Mouse (Mus musculus): ENCODE measurements around the gene Gemin5. TPM values are rescaled to one million over a fixed set of nuclear protein-coding genes. Genes with fewer than 3 reads are reported as not detected.

Gene Gemin5
- total RNA-seq, 2 experiments from 2014 or later: 21.3 to 22.0 TPM

DNA sequence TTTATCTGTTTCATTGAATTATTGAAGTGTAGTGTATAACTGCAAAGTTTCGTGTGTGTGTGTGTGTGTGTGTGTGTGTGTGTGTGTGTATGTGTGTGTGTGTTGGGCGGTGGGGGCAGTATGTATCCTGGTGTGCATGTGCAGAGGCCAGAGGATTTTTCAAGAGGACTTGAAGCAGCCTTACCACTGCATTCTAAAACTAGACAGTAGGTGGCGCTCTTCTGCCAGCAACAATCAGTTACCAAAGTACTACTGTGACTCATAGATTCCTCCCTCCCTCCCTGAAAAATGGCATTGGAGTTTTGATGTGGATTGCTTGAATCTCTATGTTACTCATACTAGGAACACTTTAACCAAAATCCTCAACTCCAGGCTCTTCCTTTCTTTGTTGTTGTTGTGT is 11.2 kb upstream of the Gemin5 start:
- intact Hi-C loops (cut with DNase I): loop anchor here (5.0 kb wide), 2 partner anchors 43 to 123 kb away; no protein-coding TSS in a partner anchor
- DNase-seq: peak; percentile 59

DNA sequence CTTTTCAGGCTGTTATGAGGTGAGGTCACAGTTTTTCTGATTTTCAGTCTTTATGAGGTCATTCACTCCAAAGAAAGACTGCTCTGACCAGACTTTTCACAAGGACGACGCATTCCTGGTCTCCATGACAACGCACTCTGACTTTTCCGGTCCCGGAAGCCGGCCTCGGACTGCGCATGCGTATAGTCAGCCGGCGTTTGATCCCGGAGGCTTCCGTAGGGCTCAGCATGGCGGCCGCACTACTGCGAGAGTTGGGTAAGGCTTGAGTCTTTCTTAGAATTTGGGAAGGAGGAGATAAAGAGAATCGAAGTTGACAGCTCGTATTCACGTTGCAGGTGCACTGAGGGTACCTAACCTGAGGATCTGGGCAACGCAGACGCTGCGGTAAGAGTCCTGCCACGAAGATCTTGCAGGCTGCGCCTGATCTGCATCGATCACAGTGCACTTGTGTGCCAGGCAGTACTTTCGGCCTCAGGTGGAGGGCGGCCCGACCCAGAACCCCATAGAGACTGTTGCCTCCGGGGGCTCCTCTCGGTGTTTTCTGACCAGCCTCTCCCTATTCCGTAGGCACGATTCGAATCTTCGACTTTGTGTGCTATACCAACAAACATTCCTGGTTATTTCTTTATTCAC is 3.2 kb upstream of the Gemin5 start, which contains the start of gene Mrpl22:
Gene Mrpl22, plus strand, starts transcription at position 203 of the 633 bp plus-strand sequence.
- intact Hi-C loops (cut with DNase I): no loop called here

DNA sequence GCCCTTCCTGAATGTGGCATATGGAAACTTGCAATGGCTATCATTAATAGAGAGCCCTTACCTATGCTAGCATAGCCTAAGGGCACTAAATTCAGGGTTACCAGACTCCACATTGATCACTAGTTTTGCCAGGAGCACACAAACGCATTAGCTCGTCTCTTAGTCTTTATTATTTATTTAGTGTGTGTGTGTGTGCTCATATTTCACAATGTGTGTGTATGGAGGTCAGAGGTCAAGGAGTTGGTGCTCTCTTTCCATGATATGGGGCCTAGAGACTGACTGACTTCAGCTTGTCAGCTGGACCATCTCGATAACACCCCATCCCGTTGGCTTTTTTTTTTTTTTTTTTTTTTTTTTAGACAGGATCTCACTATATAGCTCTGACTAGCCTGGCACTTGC is 1.3 kb upstream of the Gemin5 start:
- no peak for DNase-seq
- intact Hi-C loops (cut with DNase I): no loop called here

More for the DNA sequence above, 3.2 kb upstream of the Gemin5 start, which contains the start of gene Mrpl22:
- DNase-seq: peak; percentile 97

DNA sequence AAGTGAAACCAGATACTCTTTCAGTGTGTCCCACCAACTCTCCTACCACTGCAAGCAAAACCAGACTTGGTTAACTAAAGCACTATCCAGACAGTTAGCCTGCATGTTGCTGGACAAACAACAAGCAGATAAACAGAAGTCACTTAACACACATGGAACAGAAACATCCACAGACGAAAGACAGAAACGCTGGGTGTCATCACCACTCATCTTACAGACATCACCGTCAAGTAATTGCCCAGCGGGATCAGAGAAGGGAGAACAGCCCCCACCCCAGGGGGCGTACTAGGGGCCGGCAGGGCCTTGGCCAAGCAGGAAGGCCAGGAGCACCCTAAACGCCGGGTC is 545 bp downstream of the Gemin5 start:
- no peak for DNase-seq
- intact Hi-C loops (cut with DNase I): no loop called here

DNA sequence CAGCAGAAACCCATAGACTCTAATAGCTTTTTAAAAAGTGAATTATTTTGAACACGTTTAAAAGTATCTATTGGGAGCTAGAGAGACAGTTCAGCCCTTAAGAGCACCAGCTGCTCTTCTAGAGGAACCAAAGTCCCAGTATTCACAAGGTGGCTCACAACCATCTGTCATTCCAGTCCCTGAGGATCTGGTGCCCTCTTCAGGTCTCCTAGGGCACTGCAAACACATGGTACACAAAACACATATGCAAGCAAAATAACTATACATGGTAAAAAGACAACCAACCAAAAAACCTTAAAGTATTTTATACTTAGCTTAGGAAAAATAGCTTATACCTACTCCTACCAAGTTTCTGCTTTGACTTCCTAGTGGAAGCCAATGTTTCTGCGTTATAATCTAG is 3.3 kb downstream of the Gemin5 start:
- no peak for DNase-seq
- intact Hi-C loops (cut with DNase I): no loop called here

DNA sequence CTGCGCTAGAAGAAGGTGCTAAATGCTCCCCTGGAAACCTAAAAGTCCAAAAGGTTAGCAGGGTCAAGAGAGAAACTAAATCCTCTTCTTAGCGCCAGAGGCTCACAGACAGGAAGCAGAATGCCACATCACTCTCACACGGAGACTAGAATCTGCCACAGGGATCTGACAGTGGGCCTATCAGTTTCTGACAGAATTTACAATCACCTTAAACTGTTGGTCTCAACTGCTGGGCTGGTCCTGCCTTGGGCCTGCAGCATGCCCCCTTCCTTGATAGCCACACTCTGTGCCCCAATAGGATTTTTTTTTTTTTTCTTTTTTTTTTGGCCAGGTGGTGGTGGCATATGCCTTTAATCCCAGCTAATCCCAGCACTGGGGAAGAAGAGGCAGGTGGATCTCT is 11.5 kb downstream of the Gemin5 start:
- intact Hi-C loops (cut with DNase I): no loop called here

DNA sequence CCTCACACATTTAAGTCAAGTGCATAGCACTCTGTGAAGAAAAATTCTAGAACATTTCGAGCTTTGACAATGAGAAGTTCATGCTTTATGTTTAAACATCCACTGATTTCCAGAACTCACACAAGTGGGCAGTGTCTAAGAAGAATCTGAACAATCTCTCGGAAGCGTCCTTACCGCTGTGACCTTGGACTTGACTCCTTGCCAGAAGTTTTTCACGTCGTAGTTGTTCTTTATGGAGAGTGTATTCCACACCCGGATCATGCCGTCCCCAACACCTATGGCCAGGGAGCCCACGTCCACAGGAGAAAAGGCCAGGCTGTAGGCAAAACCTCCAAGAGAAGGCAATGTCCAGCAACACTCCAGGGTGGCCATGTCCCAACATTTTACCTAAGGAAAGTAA is 12.9 kb downstream of the Gemin5 start:
- no peak for DNase-seq
- intact Hi-C loops (cut with DNase I): no loop called here

More for the DNA sequence above, 11.5 kb downstream of the Gemin5 start:
- no peak for DNase-seq

DNA sequence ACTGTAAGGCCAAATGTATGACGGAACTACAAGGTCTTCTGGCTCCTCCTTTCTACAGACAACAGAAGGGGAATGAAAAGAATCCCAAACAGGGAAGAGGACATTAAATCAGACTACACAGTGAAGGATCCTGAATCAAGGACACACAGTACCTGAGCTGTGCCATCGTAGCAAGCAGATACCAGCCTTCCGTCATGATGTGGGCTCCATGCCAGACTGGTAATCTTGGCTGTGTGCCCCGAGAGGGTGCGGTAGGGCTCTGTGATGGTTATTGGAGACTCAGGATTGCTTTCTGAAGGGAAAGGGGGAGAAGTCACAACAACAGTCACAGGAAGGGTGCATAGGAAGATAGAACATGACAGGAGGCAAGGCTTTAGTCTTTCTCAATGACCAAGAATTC is 22.1 kb downstream of the Gemin5 start:
- intact Hi-C loops (cut with DNase I): no loop called here
- DNase-seq: peak; percentile 40

DNA sequence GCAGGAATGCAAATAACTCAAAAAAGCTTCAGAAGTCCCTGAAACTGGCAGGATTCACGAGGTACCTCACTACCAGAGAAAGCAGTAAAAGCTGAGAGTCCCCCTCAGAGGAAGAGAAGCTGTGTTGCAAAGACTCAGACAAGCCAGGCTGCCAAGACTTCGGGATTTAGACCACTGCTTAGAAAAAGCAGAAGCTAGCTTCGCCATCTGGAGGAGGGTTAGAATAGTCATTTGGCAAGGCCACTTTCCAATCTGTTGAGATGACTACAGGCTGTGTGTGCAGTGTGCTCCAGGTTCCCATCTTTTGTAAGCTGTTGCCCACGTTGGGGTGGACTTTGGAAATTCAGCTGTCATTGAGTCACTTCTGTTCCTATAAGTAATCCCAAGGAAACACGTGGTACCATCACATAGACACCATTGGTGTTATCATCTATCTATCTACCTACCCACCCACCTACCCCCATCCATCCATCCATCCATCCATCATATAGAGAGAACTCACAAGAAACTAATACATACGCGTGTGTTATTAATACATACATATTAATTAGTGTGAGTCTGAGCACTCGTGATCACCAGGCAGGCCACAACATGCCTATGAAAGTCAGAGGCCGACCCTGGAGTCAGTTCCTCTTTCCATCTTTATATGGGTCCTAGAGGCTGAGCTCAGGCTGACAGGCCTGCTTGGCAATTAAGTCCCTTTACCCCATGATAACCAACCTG is 24.5 kb downstream of the Gemin5 start:
- intact Hi-C loops (cut with DNase I): no loop called here
- DNase-seq: no peak

DNA sequence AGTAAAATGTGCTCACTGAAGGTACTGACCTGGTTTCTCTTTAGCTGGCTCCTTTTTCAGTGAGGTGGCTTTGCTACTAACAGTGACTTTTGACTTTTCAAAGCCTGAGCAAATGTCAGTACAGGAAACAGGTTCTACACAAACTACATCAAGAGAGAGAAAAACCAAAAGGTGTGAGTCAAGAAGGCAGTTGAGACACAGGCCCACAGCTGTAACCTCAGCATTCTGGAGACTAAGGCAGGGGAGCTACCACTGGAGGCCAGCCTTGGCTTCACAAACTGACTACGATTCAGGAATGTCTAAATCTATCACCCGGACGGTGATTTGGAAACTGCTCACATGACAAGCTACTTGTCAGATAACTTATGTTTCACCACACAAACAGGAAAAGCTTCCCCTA is 28.9 kb downstream of the Gemin5 start:
- DNase-seq: no peak
- intact Hi-C loops (cut with DNase I): no loop called here

DNA sequence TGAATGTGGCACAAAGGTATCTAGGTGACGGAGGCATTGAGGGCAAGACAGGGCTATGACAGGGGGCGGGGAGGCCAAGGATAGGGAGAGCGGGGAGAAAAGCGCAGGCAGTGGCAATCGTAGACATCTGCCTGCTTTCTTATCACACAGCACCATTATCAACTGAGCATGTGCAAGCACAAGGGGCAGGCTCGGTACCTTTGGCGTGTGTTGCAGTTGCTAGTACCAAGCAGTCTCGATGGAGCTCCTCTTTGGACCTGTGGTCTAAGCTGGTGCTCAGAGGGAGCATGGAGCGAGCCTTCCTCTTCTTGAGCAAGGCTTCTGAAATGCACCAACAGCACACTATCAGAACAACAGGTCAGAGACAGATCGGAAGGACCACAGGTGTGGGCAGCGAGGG is 29.5 kb downstream of the Gemin5 start:
- intact Hi-C loops (cut with DNase I): no loop called here

DNA sequence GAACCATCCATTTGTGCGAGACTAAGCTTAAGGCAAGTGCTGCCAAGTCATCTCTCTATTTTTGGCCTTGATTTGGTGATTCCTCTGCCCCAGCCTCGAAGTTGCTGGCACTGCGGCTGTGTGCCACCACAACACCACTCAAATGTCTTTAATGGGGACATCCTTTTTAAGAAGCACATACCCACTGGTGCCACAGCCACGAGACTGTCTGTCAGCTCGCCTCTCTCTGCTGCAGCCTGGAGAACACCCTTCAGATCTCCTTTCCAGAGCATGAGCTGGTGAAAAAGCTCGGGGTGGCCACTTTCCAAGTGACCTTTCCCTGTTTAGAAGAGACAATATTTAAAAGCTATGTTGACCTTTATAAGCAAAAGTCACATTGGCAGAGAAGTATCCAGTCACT is 31.7 kb downstream of the Gemin5 start:
- no peak for DNase-seq
- intact Hi-C loops (cut with DNase I): no loop called here

More for the DNA sequence above, 29.5 kb downstream of the Gemin5 start:
- no peak for DNase-seq

DNA sequence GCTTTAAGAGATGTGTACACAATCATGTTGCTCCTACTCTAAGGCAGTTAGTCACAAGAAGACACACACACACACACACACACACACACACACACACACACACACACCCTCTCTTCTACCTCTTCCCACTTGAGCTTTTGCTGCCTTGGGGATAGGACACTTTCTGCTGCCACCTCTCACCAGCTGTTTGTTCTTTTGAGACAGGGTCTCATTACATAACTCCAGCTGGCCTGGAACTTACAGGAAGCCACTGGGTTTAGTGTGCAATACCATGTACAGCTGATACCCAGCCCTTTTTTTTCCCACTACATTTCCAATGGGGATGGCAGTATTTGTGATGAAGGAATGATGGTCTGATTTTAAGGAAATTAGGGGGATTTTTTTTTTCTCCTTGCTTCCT is 33.0 kb downstream of the Gemin5 start:
- DNase-seq: no peak
- intact Hi-C loops (cut with DNase I): no loop called here

DNA sequence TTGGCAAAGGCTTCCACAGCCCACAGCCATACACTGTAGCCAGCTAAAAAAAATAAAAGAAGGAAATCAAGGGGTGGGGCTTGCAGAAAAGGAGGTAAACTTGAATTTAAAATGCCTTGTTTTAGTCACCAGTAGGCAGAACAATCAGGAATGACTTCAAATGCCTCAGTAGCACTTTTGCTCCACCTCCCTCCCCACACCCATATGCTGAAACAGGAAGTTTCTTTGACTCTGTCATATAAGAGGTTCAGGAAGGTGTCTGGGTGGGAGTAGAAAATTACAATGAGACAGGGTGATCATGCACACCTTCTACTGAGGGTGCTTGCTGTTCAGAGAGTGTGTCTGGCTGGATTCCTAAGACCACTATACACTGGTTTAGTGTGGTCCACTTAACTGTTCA is 33.5 kb downstream of the Gemin5 start:
- DNase-seq: no peak
- intact Hi-C loops (cut with DNase I): no loop called here

DNA sequence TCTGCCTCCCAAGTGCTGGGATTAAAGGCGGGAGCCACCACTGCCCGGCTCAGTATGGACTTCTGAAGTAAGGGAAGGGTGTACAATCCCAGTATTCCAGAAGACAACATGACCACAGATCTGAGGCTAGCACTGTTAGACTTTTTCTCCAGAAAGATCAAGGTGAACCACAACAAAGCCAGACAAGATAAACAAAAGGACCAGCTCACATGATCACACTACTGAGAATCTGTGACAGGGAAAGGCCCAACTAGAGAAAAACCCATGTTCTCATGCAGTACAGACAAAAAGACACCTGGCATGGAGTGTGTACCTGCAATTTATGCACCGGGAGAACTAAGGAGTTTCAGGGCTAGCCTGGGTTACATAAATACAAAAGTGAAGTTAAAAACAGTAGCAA is 36.3 kb downstream of the Gemin5 start:
- DNase-seq: no peak
- intact Hi-C loops (cut with DNase I): no loop called here

DNA sequence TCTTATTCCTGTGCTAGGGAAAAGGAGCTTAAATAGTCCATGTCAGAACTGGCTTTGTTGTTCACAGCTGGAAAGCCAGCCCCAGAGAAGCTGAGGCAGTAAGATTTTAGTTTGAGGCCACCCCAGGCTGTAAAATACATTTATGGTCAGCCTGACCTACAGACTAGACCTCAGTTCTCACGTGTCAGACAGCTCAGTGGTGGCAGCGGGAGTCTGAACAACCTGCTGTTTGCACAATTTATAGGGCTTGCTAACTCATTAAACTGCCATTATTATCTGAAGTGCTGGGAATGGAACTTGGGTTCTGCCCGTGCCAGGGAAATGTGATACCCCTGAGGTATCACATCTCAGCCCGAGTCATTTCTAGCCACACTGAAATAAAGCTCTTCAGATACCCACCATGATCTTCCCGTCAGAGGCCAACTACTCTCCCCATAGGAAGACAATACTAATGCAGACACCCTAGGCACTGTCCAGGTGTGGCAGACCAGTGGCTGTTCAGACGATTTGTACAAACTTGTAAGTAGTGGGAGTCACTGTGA is 39.0 kb downstream of the Gemin5 start:
- intact Hi-C loops (cut with DNase I): no loop called here
- no peak for DNase-seq

DNA sequence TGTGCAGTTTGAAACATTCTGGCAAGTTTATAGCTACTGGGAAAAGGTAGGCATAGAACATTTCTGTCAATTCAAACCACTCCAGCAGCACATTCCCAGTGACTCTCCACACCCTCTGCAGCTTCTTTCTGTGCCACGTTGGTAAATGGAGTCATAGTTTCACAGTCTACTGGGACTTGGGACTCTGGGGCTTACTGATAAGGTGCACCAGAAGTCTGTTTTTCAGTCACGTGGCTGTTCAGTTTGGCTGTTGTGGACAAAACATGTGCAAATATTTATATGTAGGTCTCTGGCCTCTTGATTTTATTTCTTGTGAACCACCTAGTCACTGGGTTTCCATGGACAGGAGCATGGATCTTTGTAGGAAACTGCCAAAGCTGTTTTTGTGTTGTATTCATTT is 40.8 kb downstream of the Gemin5 start:
- DNase-seq: no peak

DNA sequence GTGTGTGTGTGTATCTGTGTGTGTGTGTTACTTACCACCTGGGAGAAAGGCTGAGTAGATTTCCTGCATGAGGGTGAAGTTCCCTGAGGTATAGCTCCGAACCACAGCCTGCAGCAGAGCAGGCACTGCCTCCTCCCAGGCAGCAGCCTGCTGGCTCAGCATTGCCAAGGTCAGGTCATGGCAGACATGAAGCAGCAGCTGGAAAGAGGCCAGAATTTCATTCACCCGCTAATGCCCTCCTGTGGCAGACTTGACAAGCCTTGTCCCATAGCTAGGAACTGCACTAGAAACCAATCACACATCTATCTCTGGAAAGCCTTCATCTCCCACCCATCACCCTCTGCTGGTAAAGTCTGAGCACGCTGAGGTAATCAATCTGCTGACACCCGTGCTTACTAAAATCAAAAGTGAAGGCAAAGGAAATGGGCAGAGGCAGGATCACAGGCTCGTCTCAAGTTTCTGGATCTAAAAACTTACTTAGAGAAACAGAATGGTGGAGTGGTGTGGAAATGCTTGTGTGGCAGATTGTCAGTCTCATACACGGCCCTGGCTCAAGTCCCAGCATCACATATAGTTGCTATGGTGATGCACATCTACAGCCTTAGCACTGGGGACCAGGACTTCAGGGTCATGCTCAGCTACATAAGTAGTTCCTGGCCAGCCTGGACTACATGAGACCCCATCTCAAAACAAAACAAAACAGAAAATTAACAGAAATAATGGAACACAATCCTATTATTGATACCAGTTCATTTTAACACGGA is 41.8 kb downstream of the Gemin5 start:
- intact Hi-C loops (cut with DNase I): no loop called here
- DNase-seq: peak; percentile 81

More for the DNA sequence above, 40.8 kb downstream of the Gemin5 start:
- intact Hi-C loops (cut with DNase I): no loop called here

DNA sequence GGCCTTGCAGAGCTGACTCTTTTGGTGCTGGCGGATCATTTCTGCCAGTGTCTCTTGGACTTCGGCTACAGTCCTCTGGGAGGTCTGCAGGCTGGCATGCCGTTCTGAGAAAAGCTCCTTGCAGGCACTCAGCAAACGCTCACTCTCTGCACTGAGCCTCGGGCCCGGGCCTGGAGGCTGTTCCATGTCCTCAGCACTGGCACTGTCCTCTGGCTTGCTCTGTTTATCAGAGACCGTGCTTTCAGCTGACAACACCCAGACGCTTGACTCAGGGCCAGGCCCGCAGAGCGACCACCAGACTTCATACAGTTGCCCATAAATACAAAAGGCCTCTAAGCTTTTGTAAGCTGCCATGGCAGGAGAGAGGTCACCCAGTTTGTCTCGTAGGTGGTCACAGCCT is 43.3 kb downstream of the Gemin5 start:
- peak; percentile 29 for DNase-seq
- intact Hi-C loops (cut with DNase I): no loop called here

DNA sequence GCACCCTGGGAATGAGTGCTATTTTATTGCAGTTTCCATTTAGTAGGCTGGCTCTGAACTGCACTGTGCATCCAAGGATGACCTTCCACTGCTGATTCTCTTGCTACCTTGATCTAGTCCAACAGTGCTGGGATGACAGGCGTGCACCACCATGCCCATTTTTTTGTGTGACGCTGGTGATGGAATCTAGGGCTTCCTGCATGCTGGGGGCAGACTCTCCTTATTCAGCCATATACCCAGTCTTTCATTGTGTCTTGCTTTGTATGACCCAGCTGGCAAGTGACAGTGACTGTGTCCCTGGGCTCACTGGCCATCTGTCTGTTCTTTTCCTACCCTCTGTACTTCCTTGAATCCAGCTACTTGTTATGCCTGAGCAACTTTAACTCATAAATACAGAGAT is 44.6 kb downstream of the Gemin5 start:
- DNase-seq: no peak

DNA sequence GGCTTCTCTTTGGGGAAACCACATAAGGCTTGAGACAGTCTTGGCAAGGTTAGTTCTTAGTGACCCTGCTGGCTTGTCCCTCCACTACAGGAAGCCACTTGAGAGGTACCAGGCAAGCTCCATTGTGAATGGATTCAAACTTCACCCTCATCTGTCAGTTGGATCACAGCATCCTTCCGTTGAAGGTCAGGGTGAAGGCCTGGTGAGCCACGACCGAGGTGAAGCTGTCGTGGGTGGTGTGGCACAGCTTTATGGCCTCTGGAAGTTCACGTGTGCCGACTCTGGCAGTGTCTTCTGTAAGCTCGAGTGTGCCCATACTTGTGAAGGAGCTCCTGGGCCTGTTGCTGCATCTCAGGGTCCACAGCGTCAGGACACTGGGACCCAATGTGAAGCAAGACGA is 47.0 kb downstream of the Gemin5 start:
- DNase-seq: no peak
- intact Hi-C loops (cut with DNase I): no loop called here

More for the DNA sequence above, 44.6 kb downstream of the Gemin5 start:
- intact Hi-C loops (cut with DNase I): no loop called here
